Mouse (Mus musculus): ENCODE data around the gene Nrcam.
"Not testable (repeated sequence)": the region's sequence is repeated elsewhere in the genome, so short reads cannot be mapped to it uniquely, and the experiment has no call there.

Gene Nrcam

DNA sequence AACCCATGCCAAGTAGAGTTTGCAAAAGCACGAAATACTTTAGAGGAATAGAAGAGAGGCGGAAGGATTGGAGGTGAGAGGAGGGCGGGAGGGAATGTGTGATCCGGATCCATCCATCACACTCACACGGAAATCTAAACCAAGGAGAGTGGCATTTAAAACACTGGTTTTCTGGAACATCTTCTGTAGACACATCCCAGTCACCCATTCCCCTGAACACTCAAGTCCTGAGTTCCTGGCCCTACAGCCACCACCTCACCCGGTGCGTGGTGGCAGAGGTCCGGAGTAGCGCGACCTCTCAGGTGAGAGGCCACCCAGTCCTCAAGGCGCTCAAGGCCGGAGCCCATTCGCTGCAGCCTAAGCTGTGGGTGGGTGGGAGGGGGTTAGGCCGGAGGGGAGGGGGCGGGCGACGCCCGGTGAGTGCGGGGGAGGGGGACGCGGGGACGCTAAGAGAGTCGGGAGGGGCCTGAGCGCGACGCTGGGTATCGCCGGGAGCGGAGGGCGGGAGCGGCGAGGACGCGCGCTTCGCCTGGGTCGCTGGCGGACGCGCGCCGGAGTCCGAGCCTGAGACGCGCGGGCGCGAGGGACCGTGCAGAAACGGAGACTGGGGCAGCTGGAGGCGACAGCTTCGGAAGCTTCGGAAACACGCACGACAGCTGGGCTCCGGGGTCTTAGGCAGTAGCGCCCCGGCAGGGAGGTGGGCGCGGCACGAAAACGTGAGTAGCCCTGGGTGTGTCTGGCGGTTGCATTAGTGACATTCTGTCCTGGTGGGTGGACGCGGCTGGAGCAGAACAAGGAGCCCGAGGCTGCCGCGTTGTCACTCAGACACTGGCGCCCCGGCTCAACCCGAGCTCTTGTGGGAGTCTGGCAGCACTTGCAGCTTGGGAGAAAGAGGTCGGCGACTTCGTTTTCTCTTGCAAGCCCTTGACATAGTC, at the start of gene Nrcam:
Gene Nrcam (plus strand): TSS at position 505 of the 935 bp plus-strand sequence.
- DNase-seq (ENCODE audit: low spot score in 2 of 2) = peak; percentile 58 to 69

DNA sequence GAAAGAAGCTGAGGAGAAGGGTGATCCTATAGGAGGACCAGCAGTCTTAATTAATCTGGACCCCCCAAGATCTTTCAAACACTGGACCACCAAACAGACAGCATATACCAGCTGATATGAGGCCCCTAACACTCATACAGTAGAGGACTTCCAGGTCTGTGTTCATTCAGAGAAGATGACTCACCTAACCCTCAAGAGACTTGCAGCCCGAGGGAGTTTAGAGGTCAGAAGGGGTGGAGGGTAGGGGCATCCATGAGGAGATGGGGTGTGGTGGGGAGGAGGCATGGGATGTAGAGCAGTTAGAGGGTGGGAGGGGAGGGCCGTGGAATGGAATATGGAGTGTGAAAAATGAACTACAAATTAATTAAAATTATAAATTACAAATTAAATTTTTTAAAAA, 48.5 kb upstream of the Nrcam start:
- DNase-seq (ENCODE audit: low spot score in 2 of 2) = not testable (repeated sequence)

DNA sequence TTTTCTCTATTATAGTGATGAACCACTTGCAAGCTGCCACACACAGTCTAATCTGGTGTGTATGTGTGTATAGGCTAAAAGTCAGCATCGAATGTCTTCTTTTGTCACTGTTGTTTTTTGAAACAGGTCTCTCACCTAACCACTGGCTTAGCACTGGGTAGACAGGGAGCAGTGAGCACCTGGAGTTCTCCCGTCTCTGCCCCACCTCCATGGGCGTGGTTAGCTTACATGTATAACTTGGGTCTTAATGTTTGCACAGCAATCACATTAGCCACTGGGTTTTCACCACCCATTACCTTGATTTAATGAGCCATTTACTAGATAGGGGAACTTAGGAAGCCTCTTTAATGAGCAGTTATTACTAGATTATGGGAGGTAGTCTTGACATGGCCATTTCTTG, 47.2 kb upstream of the Nrcam start:
- no peak for DNase-seq (ENCODE audit: low spot score in 2 of 2)

DNA sequence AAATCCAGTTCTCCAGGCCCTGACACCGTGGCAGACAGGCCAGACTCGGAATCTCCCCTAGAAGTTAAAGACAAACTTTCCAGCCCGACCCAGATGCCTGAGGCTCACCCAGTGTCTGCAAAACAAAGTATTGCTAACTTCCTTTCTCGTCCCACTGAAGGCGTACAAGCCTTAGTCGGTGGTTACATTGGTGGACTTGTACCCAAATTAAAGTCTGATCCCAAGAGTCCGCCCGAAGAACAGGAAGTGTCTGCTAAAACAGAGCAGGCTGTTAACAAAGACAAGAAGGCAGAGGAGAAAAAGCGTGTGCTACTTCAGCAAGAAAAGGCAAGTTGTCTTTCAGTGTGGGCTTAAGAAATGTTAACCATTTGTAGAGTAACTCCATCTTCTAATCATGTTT, 45.3 kb upstream of the Nrcam start:
- DNase-seq (ENCODE audit: low spot score in 2 of 2) = no peak

DNA sequence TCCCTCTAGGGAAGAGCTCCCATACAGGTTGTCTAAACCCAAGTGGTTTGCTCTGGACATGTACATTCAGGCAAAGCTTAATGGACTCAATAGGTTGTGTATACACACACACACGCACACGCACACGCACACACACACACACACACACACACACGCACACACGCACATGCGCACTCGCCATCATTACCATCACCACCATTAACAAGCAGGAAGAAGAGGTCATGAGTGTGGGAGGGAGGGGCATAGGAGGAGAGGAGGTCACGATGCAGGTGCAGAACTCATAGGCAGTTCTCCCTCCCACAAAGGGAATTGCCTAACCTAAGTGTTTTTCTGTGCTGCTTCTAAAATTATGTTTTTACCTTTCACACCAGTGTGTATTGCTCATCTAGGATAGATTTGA, 41.7 kb upstream of the Nrcam start:
- no peak for DNase-seq (ENCODE audit: low spot score in 2 of 2)

DNA sequence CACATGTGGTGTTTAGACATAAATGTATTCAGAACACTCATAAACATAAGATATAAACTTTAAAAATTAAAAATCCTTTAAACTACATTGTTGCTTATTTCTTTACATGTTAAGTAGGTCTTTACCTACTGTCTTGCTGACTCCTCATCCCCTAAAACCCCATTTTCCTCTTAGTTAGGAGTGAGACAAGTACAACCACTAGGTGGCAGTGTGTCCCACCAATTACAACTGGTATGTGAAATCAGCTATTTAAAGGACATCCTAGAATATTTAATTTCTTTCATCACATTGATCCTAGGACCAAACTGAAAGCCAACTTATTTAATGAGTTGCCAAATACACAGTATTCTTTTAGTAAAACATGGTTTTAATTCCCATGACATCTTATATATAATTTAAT, 36.4 kb upstream of the Nrcam start:
- DNase-seq (ENCODE audit: low spot score in 2 of 2) = peak in 1 of 2 experiments; percentile 61

DNA sequence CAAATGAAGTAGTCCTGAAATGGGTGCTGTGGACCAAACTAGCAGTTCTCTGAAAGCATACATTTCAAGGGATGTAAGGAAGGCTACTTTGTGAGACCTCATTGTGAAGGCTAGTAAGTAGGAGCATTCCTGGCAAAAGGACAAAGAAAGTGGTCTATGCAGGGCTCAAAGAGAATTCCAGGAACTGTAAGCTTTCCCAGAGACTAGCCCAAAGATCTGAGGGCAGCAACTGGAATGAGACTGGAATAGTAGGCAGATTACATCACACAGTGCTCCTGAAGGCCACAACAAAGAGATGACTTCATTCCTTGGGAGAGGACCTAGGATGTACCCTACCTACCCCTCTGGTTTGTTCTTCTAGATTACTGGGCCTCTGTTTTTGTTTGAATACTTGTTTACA, 27.9 kb upstream of the Nrcam start:
- DNase-seq (ENCODE audit: low spot score in 2 of 2) = no peak

DNA sequence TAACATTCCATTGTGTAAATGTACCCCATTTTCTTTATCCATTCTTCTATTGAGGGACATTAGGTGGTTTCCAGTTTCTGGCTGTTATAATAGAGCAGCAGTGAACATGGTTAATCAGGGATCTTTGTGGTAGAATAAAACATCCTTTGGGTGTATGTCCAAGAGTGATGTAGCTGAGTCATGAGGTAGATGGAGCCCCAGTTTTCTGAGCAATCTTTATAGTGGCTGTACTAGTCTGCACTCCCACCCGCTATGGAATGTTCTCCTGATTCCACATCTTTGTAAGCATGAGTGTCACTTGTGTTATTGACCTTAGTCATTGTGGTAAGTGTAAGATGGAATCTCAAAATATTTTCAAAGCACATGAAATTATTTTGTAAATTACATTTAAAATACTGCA, 24.7 kb upstream of the Nrcam start:
- DNase-seq (ENCODE audit: low spot score in 2 of 2) = no peak

DNA sequence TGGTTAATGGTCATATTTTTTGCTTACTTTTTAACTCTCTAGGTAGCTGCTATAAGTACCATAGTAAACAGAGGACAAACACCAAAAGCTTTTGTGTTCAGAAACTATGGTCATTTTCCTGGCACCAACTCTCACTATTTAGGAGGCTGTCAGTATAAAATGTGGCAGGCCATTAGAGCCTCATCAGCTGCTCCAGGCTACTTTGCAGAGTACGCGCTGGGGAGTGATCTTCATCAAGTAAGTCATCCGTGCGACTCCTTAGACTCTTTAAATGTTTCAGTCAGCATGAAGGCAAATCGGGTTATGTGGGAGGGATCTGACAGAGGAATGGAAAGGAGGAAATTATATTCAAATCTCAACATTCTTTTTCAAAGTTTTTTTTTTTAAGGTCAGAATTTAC, 23.8 kb upstream of the Nrcam start:
- DNase-seq (ENCODE audit: low spot score in 2 of 2) = no peak

DNA sequence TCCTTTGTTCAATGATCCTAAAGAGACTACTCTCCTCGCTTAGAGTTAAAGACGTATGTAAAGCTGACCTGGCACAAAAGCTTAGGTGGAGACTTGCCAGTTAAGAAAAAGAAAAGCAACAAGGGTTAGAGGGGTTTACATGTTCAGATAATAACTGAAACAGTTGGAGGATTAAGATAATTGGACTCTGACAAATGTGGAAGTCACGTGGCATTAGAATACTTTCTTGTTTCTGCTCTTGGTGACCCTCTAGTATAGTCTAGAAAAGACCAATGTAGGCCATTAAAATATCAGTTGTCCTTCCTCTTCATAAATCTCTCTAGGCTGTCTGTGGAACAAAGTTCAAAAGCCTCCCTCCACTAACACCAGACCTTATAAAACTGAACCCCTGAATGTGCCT, 20.5 kb upstream of the Nrcam start:
- no peak for DNase-seq (ENCODE audit: low spot score in 2 of 2)

DNA sequence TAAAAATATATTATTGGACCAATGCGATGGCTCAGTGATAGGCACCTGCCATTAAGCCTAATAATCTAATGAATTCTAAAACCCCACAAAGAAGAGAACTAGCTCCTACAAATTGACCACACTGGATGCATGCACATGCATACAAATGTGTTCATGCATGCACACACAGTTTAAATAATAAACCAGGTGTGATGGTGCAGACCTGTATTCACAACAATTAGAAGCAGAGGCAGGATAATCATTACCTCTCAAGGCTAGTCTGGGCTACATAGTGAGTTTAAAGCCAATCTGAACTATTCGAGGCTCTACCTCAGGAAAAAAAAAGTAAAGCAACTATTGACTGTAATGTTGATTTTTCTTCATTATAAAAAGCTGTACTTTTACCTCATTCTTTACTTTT, 13.5 kb upstream of the Nrcam start:
- DNase-seq (ENCODE audit: low spot score in 2 of 2) = no peak

DNA sequence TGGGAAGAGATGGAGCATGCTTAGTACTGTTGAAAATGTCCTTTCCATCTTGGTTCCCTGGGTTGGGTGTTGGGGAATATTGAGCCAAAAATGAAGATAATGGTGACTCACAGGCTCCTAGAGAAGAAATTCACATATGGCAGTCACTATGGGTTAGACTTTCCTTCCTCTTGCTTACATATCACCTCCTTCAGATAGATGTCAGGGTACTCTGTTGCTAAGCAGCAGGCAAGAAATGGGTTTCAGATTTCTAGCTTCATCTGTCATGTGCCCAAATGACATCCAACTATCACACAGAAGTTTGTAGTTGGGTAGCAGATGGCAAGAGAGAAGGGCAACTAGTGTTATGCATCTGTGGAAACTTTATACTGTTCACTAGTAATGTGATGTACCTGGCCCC, 3.6 kb upstream of the Nrcam start:
- no peak for DNase-seq (ENCODE audit: low spot score in 2 of 2)

DNA sequence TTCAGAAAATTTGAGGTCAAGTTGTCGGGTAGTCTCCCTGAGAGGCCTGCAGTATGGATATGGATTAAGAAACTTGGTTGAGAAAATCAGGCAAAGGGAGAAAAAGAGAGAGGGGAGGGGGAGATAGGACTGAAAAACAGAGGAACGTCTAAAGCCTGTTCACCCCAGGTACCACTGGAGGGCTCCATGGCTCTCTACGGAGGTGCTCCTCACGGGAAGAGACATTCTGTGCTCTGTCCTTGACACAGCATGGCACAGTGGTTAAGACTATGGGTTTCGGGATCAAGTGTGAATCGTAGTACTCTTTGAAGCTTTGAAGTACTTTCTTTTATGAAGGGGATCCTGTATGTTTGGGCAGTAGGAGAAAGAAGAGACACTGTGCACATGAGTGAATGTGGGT, 1.2 kb upstream of the Nrcam start:
- DNase-seq (ENCODE audit: low spot score in 2 of 2) = peak in 1 of 2 experiments; percentile 21

DNA sequence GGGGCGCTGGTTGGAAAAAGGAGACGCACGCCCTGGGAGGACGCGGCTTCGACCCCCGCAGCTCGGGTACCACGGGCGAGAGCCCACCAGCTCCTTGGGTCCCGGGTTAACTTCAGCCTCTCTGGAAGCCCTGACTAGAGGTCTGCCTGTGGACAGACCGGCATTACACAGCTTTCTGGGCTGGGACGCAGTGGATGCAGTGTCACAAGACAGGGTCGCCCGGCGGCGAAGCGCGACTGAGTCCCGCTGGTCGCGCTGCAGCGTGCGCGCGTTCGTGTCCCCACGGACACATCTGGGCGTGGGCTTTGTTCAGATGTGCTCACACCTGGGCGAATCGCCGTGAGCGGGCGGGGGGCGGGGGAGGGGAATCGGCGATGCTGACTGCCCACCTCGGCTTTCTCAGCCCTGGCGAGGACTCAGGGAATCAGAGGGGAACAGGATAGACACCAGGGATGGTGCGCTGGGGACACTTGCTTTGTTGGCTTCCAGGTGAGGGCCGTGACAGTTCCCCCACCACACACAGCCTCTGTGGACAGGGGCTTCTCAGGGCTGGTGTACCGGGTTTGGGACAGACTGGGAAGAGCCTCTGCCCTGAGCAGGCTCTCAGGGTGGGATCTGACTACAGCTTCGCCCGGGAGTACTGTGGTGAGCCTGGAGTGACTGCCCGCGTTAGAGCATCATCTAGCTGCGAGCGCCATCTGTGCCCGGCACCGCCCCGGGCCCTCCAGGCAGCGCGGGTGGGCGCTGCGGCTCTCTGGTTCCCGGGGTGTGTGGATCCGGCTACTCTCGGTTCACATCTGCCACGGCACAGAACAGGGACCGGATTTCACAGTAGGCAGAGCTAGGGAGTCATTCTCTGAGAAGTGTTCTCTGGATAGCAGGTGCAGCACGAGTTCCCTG, 881 bp downstream of the Nrcam start:
- DNase-seq (ENCODE audit: low spot score in 2 of 2) = peak; percentile 41 to 62

DNA sequence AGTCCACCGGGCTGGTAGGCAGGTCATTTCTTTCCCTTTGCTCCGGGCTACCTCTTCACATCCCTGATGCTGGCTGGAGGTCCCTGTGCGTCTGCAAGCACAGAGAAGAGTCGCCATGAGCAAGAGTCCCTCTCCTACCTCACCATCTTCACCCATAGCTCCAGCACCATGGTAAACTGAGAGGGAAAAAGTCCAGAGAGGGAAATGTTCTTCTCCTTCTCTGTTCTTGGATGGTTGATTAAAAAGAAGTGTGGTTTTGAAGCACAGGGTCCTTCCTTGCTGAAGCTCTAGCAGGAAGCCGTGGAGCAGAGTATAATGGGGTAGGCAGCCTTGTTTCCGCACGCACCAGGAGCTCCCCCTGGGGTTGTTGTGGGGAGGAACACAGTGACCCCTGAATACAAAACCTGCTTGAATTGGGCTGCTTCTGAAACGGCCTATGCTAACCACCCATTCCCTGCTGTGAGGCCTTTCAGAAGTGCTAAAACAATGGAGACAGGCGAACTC, 1.6 kb downstream of the Nrcam start:
- DNase-seq (ENCODE audit: low spot score in 2 of 2) = no peak

DNA sequence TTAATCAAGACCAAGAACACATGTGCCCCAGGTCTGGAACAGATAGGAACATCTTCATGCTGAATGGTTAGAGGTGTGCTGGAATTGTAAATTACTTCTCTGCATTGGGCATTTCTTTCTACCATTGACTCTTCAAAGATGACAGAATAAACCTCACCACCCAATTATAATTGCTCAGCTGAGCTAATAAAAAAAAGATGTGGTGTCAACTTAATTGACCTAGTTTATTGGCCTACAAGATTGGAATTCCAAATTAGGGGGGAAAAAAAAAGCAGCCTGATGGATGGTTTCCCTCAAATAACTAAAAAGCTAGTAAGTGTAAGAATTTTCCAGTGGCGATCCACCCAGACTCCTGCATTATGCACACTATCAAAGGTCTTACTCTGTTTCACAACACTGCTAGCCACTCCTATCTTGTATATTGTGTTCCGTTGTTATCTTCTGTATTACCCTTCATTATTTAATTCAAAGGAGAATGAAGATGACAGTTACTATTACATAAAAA, 8.5 kb downstream of the Nrcam start:
- DNase-seq (ENCODE audit: low spot score in 2 of 2) = no peak

DNA sequence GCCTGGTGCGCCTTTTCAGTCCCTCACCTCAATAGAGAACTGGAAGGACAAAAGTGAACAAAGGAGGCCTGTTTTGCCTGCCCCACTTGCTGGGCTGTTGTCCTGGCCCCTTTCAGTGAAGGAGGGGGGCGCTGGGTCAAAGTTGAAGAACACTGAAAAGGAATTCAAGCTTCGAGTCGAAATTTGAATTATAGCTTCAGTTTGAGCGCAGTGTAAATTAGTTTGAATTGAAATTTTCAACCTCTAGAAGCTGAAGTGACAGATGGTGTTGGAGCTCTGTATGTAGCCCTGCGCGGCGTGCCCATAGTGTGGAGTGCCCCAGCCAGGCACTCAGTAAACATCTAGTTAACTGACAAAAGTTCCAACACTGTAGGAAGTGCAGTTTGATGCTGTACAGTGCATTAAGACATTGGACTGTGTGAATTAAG, 9.5 kb downstream of the Nrcam start:
- DNase-seq (ENCODE audit: low spot score in 2 of 2) = no peak

DNA sequence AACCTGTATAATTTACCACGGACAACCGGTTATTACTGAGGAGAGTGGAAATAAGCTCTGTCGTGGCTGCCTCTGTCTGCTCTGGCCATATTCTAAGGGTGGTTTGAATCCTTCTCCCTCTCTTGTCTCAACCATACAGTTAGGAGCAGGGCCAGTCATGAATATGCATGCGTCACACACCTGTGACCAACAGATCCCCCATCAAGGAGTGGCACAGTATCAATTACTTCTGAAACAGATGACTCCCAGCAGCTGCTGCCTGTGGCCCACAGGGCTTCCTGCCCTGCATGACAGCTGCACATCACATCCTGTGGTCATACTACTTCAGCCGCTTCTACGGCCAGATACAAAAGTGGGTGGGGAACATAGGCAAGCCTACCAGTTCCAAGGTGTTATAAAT, 15.4 kb downstream of the Nrcam start:
- no peak for DNase-seq (ENCODE audit: low spot score in 2 of 2)

DNA sequence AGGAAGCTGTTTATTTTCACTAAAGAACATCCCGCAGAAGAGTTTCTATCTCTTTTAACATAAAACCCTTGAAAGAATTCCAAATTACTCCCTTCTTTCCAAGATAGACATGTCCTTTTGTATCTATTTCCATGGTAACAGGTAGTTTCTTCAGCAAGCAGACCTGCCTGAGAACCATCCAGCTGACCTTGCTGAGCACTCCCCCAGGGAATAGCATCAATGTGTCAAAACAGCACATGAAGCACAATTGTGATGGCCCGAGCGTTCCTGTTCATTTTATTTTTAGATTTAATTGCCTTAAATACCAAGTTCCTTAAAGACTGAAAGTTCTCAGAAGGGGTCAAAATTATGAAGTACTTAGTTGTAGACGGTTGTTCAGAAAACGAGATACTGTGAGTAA, 16.6 kb downstream of the Nrcam start:
- DNase-seq (ENCODE audit: low spot score in 2 of 2) = no peak

DNA sequence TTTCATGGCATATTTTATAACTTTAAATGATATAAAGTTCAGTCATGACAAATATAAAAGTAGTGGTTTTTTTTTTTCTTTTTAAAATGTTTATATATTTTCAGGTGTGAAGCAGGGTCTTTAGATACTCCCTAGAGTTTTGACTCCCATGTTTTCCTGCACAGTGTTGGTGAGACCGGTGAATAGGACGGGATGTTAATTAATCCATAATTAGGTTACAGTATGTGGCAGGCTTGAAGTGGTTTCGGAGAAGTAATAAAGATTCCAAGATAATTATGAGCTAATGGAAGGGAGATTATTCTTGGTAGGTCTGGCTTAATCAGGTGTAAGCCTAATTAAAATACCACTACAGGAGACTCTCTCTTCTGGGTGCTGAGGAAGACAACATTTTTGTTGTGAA, 17.5 kb downstream of the Nrcam start:
- DNase-seq (ENCODE audit: low spot score in 2 of 2) = no peak

DNA sequence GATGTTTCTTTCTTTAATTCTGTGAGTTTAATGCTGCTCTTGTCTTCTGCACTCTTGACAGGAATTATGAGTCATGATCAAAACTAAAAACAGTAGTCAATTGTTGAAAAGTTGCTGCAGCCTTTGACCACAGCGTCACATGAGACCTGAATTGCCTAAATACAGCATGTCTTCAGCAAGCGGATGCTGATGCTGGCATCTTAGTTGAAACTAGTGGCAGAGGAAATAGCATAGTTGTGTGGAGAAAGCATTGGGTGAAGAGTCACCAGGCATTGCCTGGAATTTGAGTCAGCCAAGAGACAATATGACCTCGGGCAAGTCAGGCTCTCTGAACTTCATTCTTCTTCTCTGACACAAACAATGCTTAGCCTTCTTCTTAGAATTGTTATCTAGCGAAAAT, 26.4 kb downstream of the Nrcam start:
- DNase-seq (ENCODE audit: low spot score in 2 of 2) = no peak

DNA sequence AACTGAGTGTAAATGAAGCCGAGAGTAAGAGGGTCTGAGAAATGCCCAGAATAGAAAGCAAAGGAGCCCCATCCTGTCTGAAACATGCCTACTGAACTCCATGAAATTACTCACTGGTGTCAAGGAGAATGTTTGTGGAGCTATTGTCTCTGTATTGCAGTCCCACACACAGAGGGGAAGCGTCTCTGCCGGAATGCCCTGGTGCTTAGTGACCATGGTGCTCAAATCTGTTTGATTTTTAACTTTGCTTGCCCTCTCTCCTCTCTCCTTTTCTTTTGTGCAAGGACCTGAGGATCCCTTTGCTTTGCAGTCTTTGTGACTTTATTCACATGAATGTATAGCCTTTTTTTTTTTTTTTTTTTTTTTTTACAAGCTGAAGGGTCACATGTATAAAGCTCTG, 28.8 kb downstream of the Nrcam start:
- DNase-seq (ENCODE audit: low spot score in 2 of 2) = no peak

Data from frontal cortex, postnatal 14 days (tissue).